Comparison of ENCODE assay signal across 18 mouse cellular contexts in genomic region chr17:8298281-8298680, GRCm38 (mm10). TPM values are rescaled to one million over a fixed set of nuclear protein-coding genes. Genes with fewer than 3 reads are reported as not detected.
"Had no signal": no experiment of that assay in that cellular context is flagged by ENCODE, and none has a peak within 500 bp of the region (broad histone marks: within the 10 kb centered on the region; RNA-seq: fewer than 3 reads in every experiment).

No protein-coding gene starts in this region.

- H3K9ac ChIP-seq: lung, embryonic 14.5 days; midbrain, embryonic 12.5 days; neural tube, embryonic 13.5 days; neural tube, embryonic 15.5 days; stomach, embryonic 15.5 days had no signal

- H3K4me2 ChIP-seq: lung, embryonic 14.5 days; midbrain, embryonic 12.5 days; neural tube, embryonic 13.5 days; neural tube, embryonic 15.5 days; stomach, embryonic 15.5 days had no signal

- ATAC-seq: midbrain, embryonic 16.5 days had no signal

- H3K27me3 ChIP-seq: midbrain, embryonic 12.5 days; neural tube, embryonic 13.5 days; neural tube, embryonic 15.5 days; stomach, embryonic 15.5 days had no signal

- H3K4me3 ChIP-seq: midbrain, embryonic 10.5 days; midbrain, embryonic 12.5 days; myocyte; neural tube, embryonic 13.5 days; neural tube, embryonic 15.5 days; stomach, embryonic 15.5 days had no signal

- DNase-seq: lung, embryonic 14.5 days; lung, postnatal 10 days; lung, postnatal 4 days; midbrain, embryonic 14.5 days; right cerebral cortex, postnatal 14 days; thymus, adult 2 months; thymus, postnatal 25 days; thymus, postnatal 4 days had no signal

- H3K9me3 ChIP-seq: midbrain, embryonic 10.5 days; midbrain, embryonic 12.5 days; neural tube, embryonic 13.5 days; neural tube, embryonic 15.5 days; stomach, embryonic 15.5 days had no signal

- H3K27ac ChIP-seq: midbrain, embryonic 10.5 days; midbrain, embryonic 12.5 days; neural tube, embryonic 13.5 days; neural tube, embryonic 15.5 days; stomach, embryonic 15.5 days; stomach, postnatal 0 days had no signal

- H3K4me1 ChIP-seq: midbrain, embryonic 10.5 days; midbrain, embryonic 12.5 days; neural tube, embryonic 13.5 days; neural tube, embryonic 15.5 days; stomach, embryonic 15.5 days had no signal

- H3K36me3 ChIP-seq: midbrain, embryonic 10.5 days had no signal

RNA-seq across cellular contexts. Expression of gene T2, which starts 57.5 kb away (rescaled TPM):
- total RNA-seq: megakaryocyte-erythroid progenitor cell, adult 5-6 weeks had no signal
- polyA plus RNA-seq: spleen, adult 2 months had no signal
